Mouse (Mus musculus) heart, postnatal 25 days (tissue): Measurements from ENCODE around the gene Phgr1. TPM values are rescaled to one million over a fixed set of nuclear protein-coding genes. Genes with fewer than 3 reads are reported as not detected.
A peak's percentile ranks its signal among the peaks of the same experiment; 100 is the strongest.

Source experiments
- DNase-seq: peaks from one replicate; pipeline ENCODE4 v3.0.0; 2022; ENCODE audit warnings: low spot score
- intact Hi-C: fragments of 180-260 bp; cut with DNase I; formaldehyde crosslinking; loops from one replicate; pipeline ENCODE4 v1.15.1; 2025
- total RNA-seq, 2 experiments: library from RNA; stranded (reverse); gene quantifications; 2 replicates each; pipeline ENCODE4 v1.2.3; 2021

Phgr1 gene
- total RNA-seq, 2 experiments from 2014 or later: not detected

DNA sequence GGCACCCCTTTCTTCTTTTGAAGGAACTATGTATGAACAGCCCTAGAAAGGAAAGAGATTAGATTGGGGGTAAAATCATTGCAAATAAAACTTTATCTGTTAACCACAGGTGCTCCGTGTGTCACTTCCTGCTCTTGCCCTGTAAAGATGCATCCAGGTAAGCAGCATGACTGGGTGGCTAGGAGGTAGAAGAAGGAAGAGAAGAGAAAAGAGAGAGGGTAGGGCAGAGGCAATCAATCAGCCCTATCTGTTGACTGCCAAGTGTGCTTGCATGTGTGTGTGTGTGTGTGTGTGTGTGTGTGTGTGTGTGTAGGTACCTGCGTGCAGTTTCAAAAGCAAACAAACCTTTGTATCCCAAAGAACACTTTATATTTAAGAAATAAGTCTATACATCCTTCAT, 2.0 kb downstream of the Phgr1 start:
- no peak for DNase-seq
- intact Hi-C loops: no loop called here

GRCm38 (mm10) chr2:118775396-118775795, 2.8 kb downstream of the Phgr1 start:
- DNase-seq: no peak
- intact Hi-C loops: no loop called here

- no peak for DNase-seq
- intact Hi-C loops: no loop called here
Measured at GRCm38 (mm10) chr2:118775846-118776245, 3.3 kb downstream of the Phgr1 start.

GRCm38 (mm10) chr2:118776295-118776694, 3.7 kb downstream of the Phgr1 start:
- intact Hi-C loops: no loop called here
- DNase-seq: no peak

GRCm38 (mm10) chr2:118778418-118778817, 5.8 kb downstream of the Phgr1 start:
- intact Hi-C loops: loop anchor here (2.0 kb wide), 1 partner anchor 34 kb away; the partner anchor contains the start of gene Inafm2

DNA sequence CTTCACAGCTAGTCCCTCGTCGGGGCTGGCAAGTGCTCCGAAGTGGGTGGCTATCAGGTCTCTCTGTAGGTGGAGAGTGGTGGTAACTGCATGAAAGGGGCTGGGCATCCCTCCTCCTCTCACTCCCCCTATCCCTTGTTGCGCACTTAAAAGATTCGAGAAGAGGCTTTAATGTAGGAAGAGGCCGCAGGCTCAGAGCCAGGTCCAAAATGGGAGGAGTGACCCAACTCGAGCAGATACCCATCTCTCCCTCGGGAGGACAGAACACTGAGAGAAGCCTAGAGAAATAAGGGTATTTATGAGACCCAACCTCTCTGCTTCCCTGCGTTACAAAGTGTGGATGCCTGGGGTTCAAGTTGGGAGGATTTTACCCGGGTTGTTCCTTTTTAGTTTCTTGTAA, 6.5 kb downstream of the Phgr1 start:
- intact Hi-C loops: loop anchor here (2.0 kb wide), 1 partner anchor 34 kb away; the partner anchor contains the start of gene Inafm2
- no peak for DNase-seq

More at GRCm38 (mm10) chr2:118778418-118778817, 5.8 kb downstream of the Phgr1 start:
- no peak for DNase-seq

- DNase-seq: peak; percentile 84
- intact Hi-C loops: loop anchor here (2.0 kb wide), 1 partner anchor 35 kb away; the partner anchor contains the start of gene Inafm2
Measured at GRCm38 (mm10) chr2:118779504-118780480, 7.2 kb downstream of the Phgr1 start, which contains the start of gene Disp2. Disp2 (plus strand) TSS chr2:118779719.

DNA sequence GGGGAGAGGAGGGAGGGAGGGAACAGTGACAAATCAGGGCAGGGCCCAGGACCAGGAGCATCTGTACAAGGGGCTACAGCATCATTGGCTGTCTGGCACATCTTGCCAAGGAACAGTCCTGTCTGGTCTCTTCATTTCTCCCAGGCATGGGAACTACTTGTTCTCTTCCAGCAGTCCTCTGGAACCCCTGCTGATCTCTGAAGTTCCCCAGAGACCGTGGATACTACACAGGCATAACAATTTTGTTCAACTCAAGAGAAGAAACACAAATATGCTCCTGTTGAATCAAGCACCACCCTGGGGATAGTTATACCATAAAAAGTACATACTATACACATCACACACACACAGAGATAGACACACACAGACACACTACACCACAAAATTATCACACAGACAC, 8.5 kb downstream of the Phgr1 start:
- intact Hi-C loops: no loop called here
- no peak for DNase-seq

GRCm38 (mm10) chr2:118782303-118782702, 9.7 kb downstream of the Phgr1 start:
- intact Hi-C loops: no loop called here
- DNase-seq: no peak

DNA sequence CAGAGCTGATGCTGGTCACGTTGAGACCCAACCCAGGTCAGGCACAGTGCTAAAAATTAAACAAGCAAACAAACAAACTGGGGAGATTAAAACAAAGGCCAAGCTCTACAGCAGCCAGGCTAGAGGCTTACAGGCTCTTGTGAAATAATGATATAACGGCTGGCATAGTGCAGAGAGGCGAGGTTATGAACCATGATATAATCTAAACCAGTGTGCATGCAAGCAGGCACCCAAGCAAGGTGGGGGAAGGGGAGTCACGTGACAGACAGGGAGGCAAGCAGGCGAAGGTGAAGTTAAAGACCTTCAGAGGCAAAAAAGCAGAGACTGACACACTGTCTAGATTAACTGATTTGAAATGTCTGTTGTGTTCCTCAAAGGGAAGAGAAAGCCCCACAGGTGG, 10.5 kb downstream of the Phgr1 start:
- DNase-seq: no peak
- intact Hi-C loops: no loop called here

GRCm38 (mm10) chr2:118783663-118784062, 11.1 kb downstream of the Phgr1 start:
- DNase-seq: no peak
- intact Hi-C loops: no loop called here

DNA sequence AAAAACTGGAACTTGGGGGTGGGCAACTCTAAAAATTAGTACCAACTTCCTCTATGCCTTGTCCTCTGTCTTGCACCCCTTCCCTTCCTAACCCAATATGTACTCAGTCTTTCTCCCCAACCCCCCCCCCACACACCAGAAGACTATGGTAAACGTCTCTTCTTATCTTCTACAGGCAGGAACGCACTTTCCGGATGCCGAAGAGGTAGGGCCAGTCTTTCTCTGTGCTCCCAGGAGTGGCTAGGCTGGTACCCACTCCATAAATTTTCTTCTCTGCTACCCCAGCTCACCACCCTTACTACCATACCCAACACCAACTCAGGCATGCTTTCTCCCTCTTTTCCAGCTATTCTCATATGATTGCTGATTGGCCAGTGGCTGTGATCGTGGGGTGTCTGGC, 14.0 kb downstream of the Phgr1 start:
- no peak for DNase-seq
- intact Hi-C loops: no loop called here

GRCm38 (mm10) chr2:118789501-118789900, 16.9 kb downstream of the Phgr1 start:
- intact Hi-C loops: no loop called here
- no peak for DNase-seq

DNA sequence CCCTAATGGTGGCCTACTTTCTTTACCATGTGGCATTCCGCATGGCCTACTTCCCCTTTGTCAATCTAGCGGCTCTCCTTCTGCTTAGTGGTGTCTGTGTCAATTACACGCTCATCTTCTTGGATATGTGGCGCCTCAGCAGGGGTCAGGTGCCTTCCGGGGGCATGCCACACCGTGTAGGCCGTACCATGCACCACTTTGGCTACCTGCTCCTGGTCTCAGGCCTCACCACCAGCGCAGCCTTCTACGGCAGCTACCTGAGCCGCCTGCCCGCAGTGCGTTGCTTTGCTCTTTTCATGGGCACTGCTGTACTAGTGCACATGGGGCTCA, 17.6 kb downstream of the Phgr1 start:
- intact Hi-C loops: loop anchor here (1.0 kb wide), 1 partner anchor 93 kb away; no protein-coding TSS in a partner anchor

GRCm38 (mm10) chr2:118790551-118791525, 18.3 kb downstream of the Phgr1 start:
- DNase-seq: peak; percentile 40
- intact Hi-C loops: loop anchor here (1.0 kb wide), 1 partner anchor 92 kb away; no protein-coding TSS in a partner anchor

More for the DNA sequence above, 17.6 kb downstream of the Phgr1 start:
- no peak for DNase-seq

GRCm38 (mm10) chr2:118791591-118792258, 19.2 kb downstream of the Phgr1 start:
- intact Hi-C loops: no loop called here
- no peak for DNase-seq

DNA sequence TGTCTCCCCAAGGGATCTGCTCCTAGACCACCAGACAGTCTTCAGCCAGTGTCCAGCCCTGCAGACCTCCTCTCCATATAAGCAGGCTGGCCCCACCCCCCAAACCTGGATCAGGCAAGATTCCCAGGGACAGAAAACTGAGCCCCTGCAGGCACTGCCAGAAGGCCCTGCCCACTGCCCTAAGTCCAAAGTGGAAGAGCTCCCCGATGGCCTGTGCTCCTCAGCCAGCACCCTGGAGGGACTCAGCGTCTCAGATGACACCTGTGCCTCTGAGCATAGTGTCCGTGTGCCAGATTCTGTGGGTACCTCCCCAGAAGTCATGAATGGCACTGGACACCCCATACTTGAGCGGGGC, 19.7 kb downstream of the Phgr1 start:
- no peak for DNase-seq
- intact Hi-C loops: no loop called here

- no peak for DNase-seq
- intact Hi-C loops: no loop called here
Measured at GRCm38 (mm10) chr2:118793636-118794035, 21.1 kb downstream of the Phgr1 start.

GRCm38 (mm10) chr2:118802542-118803118, 30.1 kb downstream of the Phgr1 start:
- no peak for DNase-seq
- intact Hi-C loops: no loop called here
